Mouse (Mus musculus) megakaryocyte, embryonic 14.5 days (primary cell): ENCODE measurements around the gene Eno3.

ENCODE experiments used
- FLI1 ChIP-seq: IDR thresholded peaks from 2 replicates; pipeline ENCODE4 v1.6.1; 2012; ENCODE audit warnings: low read length, inconsistent platforms, mixed read lengths
- GATA1 ChIP-seq: IDR thresholded peaks from 3 replicates; pipeline ENCODE4 v1.6.1; 2012; ENCODE audit warnings: mixed read lengths, low read length, inconsistent platforms, borderline replicate concordance

DNA sequence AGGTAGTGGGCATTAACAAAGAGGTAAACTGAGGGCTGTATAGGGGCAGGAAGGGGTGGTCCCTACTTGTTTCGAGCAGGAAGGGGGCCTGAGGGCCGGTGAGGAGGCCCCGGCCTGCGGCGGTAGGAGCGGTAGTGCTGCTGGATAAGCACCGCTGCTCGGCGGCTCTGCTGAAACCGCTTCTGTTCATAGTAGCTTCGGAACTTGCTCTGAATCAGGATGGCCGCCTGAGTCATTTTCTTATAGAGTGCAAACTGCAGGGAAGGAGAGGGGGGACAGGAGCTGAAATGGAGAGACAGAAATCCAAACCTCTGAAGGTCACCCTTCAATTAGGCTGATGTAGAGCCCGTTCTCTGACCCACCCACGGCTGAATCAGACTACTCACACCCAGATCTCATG lies 13.5 kb downstream of the Eno3 start:
- TF ChIP-seq GATA1 (no peak), FLI1 (no peak)
